Mouse (Mus musculus): ENCODE results near the gene Gm11020. TPM values are rescaled to one million over a fixed set of nuclear protein-coding genes. Genes with fewer than 3 reads are reported as not detected.

Gm11020 gene
- not detected in 2 replicates for polyA plus RNA-seq (2015; fragmentation: Nextera tagmentation; extraction: Ambion mirVana)

DNA sequence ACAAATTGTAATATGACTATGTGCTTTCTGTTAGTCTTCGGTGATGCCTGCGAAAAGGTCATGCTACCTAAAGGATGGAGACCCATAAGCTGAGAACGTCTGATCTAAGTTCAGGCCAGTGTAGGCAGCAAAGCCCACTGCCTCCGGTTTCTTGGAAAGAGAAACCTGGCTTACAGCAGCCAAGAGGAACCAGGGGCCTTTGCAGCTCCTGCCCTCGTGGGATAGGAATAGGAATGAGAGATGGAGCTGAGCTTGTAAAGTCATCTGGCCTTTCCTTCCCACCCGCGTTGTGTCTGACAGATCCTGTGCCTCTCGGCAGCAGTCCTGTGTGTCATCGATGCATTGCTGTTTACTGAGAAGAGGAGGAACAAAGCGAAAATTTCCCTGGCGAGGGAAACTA lies at the start of gene Gm11020:
Gm11020 (plus strand) TSS at position 301 of the 400 bp plus-strand sequence.

DNA sequence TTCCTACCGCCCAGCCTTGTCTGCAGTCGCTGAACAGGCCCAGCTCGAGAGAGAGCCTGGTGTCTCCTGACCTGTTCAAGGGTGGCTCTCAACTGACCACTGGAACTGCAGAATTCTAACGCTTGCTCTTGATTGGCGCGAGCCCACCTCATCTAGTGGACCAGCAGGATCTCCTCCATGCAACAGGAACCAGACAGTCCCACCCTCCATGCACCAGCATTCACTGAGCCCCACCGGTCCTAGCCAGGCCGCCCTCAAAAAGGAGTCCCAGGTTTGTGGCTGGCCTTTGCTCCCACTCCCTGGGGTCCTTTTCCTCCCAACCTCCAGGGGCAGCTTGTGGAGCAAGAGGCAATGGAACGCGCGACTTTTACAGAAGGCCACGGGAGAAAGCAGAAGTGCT lies 28.3 kb upstream of the Gm11020 start, which contains the start of gene Cmtm2a:
Cmtm2a (minus strand) TSS at position 101 of the 400 bp plus-strand sequence.

DNA sequence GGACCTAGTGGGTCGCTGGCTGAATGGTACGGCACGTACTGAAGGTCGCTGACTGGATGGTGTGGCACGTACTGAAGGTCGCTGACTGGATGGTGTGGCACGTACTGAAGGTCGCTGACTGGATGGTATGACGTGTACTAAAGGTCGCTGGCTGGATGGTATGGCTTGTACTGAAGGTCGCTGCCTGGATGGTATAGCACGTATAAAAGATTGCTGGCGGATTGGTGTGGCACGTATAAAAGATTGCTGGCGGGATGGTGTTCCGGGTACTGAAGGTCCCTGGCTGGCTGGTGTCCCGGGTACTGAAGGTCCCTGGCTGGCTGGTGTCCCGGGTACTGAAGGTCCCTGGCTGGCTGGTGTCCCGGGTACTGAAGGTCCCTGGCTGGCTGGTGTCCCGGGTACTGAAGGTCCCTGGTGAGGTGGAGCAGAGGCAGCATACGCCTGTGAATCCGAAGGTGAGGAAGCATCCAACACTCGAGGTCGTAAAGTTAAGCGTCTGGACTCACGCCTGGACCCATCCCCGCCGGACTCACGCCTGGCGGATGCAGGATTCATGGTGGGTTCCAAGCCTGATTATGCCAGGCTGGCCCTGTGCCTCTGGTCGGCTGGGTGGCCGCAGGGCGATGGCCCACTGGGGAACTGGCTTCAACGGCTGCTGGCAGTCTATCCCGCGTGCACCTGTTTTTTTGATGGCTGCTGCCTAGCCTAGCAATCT lies 11.8 kb upstream of the Gm11020 start, which contains the start of the genes Gm45711 and Cmtm1:
Gm45711 (minus strand) TSS at position 641 of the 715 bp plus-strand sequence.
Cmtm1 (minus strand) TSS at position 705 of the 715 bp plus-strand sequence.

DNA sequence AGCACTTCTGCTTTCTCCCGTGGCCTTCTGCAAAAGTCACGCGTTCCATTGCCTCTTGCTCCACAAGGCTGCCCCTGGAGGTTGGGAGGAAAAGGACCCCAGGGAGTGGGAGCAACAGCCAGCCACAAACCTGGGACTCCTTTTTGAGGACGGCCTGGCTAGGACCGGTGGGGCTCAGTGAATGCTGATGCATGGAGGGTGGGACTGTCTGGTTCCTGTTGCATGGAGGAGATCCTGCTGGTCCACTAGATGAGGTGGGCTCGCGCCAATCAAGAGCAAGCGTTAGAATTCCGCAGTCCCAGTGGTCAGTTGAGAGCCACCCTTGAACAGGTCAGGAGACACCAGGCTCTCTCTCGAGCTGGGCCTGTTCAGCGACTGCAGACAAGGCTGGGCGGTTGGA lies 563 bp downstream of the Gm11020 start, which contains the start of gene Cmtm2b:
Cmtm2b (plus strand) TSS at position 301 of the 400 bp plus-strand sequence.

DNA sequence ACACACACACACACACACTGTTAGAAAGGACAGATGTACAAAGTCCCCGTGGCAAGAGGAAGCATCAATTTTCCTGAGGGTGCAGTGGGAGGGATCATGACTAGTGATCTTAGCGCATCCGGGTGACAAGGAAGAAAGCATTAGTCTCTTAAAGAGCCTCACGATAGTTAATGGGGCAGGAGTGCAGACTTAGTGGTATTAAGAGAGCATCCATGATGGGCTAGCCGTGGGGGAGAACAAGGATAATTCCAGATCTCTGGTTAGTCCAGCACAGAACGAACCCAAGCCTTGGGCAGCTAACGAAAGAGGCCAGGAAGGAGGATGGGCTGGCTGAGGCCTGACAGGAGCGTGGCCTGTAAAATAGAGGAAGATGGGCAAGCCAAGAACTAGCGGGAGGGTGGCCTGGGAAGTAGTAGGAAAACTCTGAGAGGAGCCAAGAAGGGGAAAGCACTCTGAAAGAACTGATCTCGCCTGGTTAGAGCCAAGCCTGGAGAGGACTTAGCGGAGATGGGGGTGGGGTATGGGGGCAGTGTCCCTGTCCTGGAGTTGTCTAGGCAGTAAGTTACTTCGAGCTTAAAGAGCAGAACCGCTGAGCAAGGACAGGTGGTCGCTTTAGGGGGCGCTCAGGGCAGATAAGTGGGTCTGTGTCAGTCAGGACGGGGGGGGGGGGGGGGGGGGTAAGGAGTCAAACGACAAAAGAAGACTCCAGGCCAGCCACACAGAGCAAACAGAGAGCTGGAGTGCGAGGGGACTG lies 18.0 kb downstream of the Gm11020 start, which contains the start of gene Cmtm3:
Cmtm3 (plus strand) TSS at position 182 of the 754 bp plus-strand sequence.

Other genes starting within 250 kb of the Gm11020 start
- gene Cdh5, start 219.9 kb upstream of the Gm11020 start, polyA plus RNA-seq (2015; fragmentation: Nextera tagmentation; extraction: Ambion mirVana), result 10.1 and 10.2 TPM in 2 replicates
- 18.3 and 18.5 TPM in 2 replicates for gene Bean1, start 151.1 kb upstream of the Gm11020 start, polyA plus RNA-seq (2015; fragmentation: Nextera tagmentation; extraction: Ambion mirVana)
- 41.3 and 47.5 TPM in 2 replicates for gene Tk2, start 73.0 kb upstream of the Gm11020 start, polyA plus RNA-seq (2015; fragmentation: Nextera tagmentation; extraction: Ambion mirVana)
- 34.6 and 35.5 TPM in 2 replicates for gene Cklf, start 70.7 kb upstream of the Gm11020 start, polyA plus RNA-seq (2015; fragmentation: Nextera tagmentation; extraction: Ambion mirVana)
- gene Cmtm2a, start 28.4 kb upstream of the Gm11020 start, polyA plus RNA-seq (2015; fragmentation: Nextera tagmentation; extraction: Ambion mirVana), result not detected in 2 replicates
- gene Gm45711, start 11.5 kb upstream of the Gm11020 start, polyA plus RNA-seq (2015; fragmentation: Nextera tagmentation; extraction: Ambion mirVana), result not detected in 2 replicates
- not detected in 2 replicates for gene Cmtm1, start 11.4 kb upstream of the Gm11020 start, polyA plus RNA-seq (2015; fragmentation: Nextera tagmentation; extraction: Ambion mirVana)
- not detected in 2 replicates for gene Cmtm2b, start 663 bp downstream of the Gm11020 start, polyA plus RNA-seq (2015; fragmentation: Nextera tagmentation; extraction: Ambion mirVana)
- 42.9 and 43.7 TPM in 2 replicates for gene Cmtm3, start 17.8 kb downstream of the Gm11020 start, polyA plus RNA-seq (2015; fragmentation: Nextera tagmentation; extraction: Ambion mirVana)
- gene Cmtm4, start 74.2 kb downstream of the Gm11020 start, polyA plus RNA-seq (2015; fragmentation: Nextera tagmentation; extraction: Ambion mirVana), result 3.6 TPM in 2 replicates
- 64.4 and 64.5 TPM in 2 replicates for gene Dync1li2, start 121.5 kb downstream of the Gm11020 start, polyA plus RNA-seq (2015; fragmentation: Nextera tagmentation; extraction: Ambion mirVana)
- 0.75 and 0.86 TPM in 2 replicates for gene Terb1, start 188.3 kb downstream of the Gm11020 start, polyA plus RNA-seq (2015; fragmentation: Nextera tagmentation; extraction: Ambion mirVana)
- 80.8 and 85.7 TPM in 2 replicates for gene Nae1, start 213.1 kb downstream of the Gm11020 start, polyA plus RNA-seq (2015; fragmentation: Nextera tagmentation; extraction: Ambion mirVana)
- 2.8 and 3.6 TPM in 2 replicates for gene Car7, start 213.1 kb downstream of the Gm11020 start, polyA plus RNA-seq (2015; fragmentation: Nextera tagmentation; extraction: Ambion mirVana)